Mouse (Mus musculus) cerebral cortex, adult 2 months (tissue): ENCODE data around the gene Olfr38.

Experiments used
- WGBS: fragments of 180-500 bp; shearing (Covaris S2); methylation state at CpG from one replicate; pipeline ENCODE4 v1.1.7; 2018; 5-methylcytosine and 5-hydroxymethylcytosine counted together

Olfr38 gene

GRCm38 (mm10) chr6:42756104-42756503 lies at the start of gene Olfr38:
TSS of gene Olfr38 (plus strand) at chr6:42756404.
- 83% methylated on average over 1 of the region's 1 CpGs for WGBS

- WGBS, result under 1% methylated on average over 28 of the region's 28 CpGs
Observed at GRCm38 (mm10) chr6:42709291-42710211, 46.7 kb upstream of the Olfr38 start, which contains the start of gene Tcaf1. TSS of gene Tcaf1 (minus strand) at chr6:42710088.

GRCm38 (mm10) chr6:42714668-42715067 lies 41.5 kb upstream of the Olfr38 start:
- 90% methylated on average over 8 of the region's 8 CpGs for WGBS

- WGBS, result 98% methylated on average over 1 of the region's 1 CpGs
Observed at GRCm38 (mm10) chr6:42739071-42739470, 17.1 kb upstream of the Olfr38 start, which contains the start of gene Olfr453. TSS of gene Olfr453 (plus strand) at chr6:42739371.

GRCm38 (mm10) chr6:42742303-42742702 lies 13.9 kb upstream of the Olfr38 start:
- 54% methylated on average over 5 of the region's 5 CpGs for WGBS

GRCm38 (mm10) chr6:42777066-42777465 lies 20.9 kb downstream of the Olfr38 start:
- 94% methylated on average over 1 of the region's 1 CpGs for WGBS

GRCm38 (mm10) chr6:42784793-42785192 lies 28.6 kb downstream of the Olfr38 start, which contains the start of gene Olfr452:
TSS of gene Olfr452 (plus strand) at chr6:42785093.

GRCm38 (mm10) chr6:42790247-42790948 lies 34.2 kb downstream of the Olfr38 start:
- WGBS, result 53% methylated on average over 4 of the region's 4 CpGs

- WGBS, result 56% methylated on average over 9 of the region's 9 CpGs
Observed at GRCm38 (mm10) chr6:42790949-42791556, 34.8 kb downstream of the Olfr38 start.

- WGBS, result 76% methylated on average over 3 of the region's 3 CpGs
Observed at GRCm38 (mm10) chr6:42794982-42795381, 38.8 kb downstream of the Olfr38 start.

- 81% methylated on average over 1 of the region's 1 CpGs for WGBS
Observed at GRCm38 (mm10) chr6:42811639-42812038, 55.4 kb downstream of the Olfr38 start, which contains the start of gene Olfr450. TSS of gene Olfr450 (plus strand) at chr6:42811939.
